ENCODE assay signal across 8 mouse cellular contexts in genomic region chr19:45749243-45750043, GRCm38 (mm10). TPM values are rescaled to one million over a fixed set of nuclear protein-coding genes. Genes with fewer than 3 reads are reported as not detected.
DNase-seq lines count a peak whose midpoint lies in the region; ATAC-seq and TF ChIP-seq lines count a peak whose summit lies in the region.

TSS of gene Npm3 (minus strand) at chr19:45749591.

- peaks cover 11 to 14% of the 10 kb centered on the region in 2 experiments for H3K36me3 ChIP-seq in MEL (ENCODE audit: control insufficient read depth in 1 of 2, insufficient read depth in 2 of 2, low read length in 2 of 2)
- peaks cover 21% of the 10 kb centered on the region for H3K36me3 ChIP-seq in forebrain, postnatal 0 days (ENCODE audit: insufficient read depth)
- peaks cover 22% of the 10 kb centered on the region for H3K36me3 ChIP-seq in lung, embryonic 16.5 days (ENCODE audit: control insufficient read depth, insufficient read depth, low read length)

- no peak for TF ChIP-seq CTCF in MEL (IDR thresholded peaks at IDR 0.05 in 2 of 3, conservative IDR thresholded peaks at IDR 0.05 in 1 of 3; ENCODE audit: control insufficient read depth in 1 of 3, insufficient read depth in 1 of 3, low read depth in 2 of 3, low read length in 3 of 3, poor library complexity in 1 of 3, severe bottlenecking in 1 of 3)
- TF ChIP-seq CTCF in forebrain, postnatal 0 days (IDR thresholded peaks at IDR 0.05; ENCODE audit: low read depth): no peak

- TF ChIP-seq POLR2A in MEL (IDR thresholded peaks at IDR 0.05; ENCODE audit: control insufficient read depth in 1 of 2, insufficient read depth in 1 of 2, low read depth in 1 of 2, low read length in 2 of 2, poor library complexity in 1 of 2): peak; percentile 85 to 96

- H3K4me2 ChIP-seq in forebrain, postnatal 0 days (ENCODE audit: low read depth): peak within 1 kb of the TSS; percentile 91
- peak within 1 kb of the TSS; percentile 91 for H3K4me2 ChIP-seq in lung, embryonic 16.5 days (ENCODE audit: low read depth, low read length)

- peak in 1 of 2 experiments; percentile 60; a peak in 2 of 4 replicates for TF ChIP-seq EP300 in MEL (IDR thresholded peaks at IDR 0.05; ENCODE audit: low read depth in 1 of 2, low read length in 2 of 2)

- peak; percentile 90 for ATAC-seq in forebrain, postnatal 0 days
- ATAC-seq in lung, embryonic 16.5 days (ENCODE audit: low read depth): peak; percentile 85

- peaks cover 17% of the 10 kb centered on the region for H3K79me2 ChIP-seq in MEL (ENCODE audit: control insufficient read depth, insufficient read depth, low read length, poor library complexity)

- no peaks in the 10 kb centered on the region for H3K27me3 ChIP-seq in MEL (ENCODE audit: control insufficient read depth in 1 of 2, insufficient read depth in 2 of 2, low read length in 2 of 2)
- H3K27me3 ChIP-seq in forebrain, postnatal 0 days (ENCODE audit: insufficient read depth, low read length): peaks cover 18% of the 10 kb centered on the region
- peaks cover 20% of the 10 kb centered on the region for H3K27me3 ChIP-seq in lung, embryonic 16.5 days (ENCODE audit: control insufficient read depth, insufficient read depth, low read depth, low read length)

- H3K27ac ChIP-seq in MEL (ENCODE audit: control insufficient read depth, low read depth, low read length): peak within 1 kb of the TSS; percentile 84
- no peak within 1 kb of the TSS for H3K27ac ChIP-seq in forebrain, postnatal 0 days (ENCODE audit: low read depth, low read length)
- no peak within 1 kb of the TSS for H3K27ac ChIP-seq in lung, embryonic 16.5 days (ENCODE audit: low read length)

- H3K4me3 ChIP-seq in MEL (ENCODE audit: control insufficient read depth in 1 of 2, insufficient read depth in 1 of 2, low read depth in 2 of 2, low read length in 2 of 2): peak within 1 kb of the TSS; percentile 88 to 92
- peak within 1 kb of the TSS; percentile 64 for H3K4me3 ChIP-seq in forebrain, postnatal 0 days (ENCODE audit: low read depth, low read length)
- peak within 1 kb of the TSS; percentile 61 for H3K4me3 ChIP-seq in lung, embryonic 16.5 days (ENCODE audit: low read length)

- no peaks in the 10 kb centered on the region for H3K9me3 ChIP-seq in MEL (replicated peaks; ENCODE audit: insufficient read depth, low read length)
- no peaks in the 10 kb centered on the region for H3K9me3 ChIP-seq in forebrain, postnatal 0 days (ENCODE audit: low read length)
- H3K9me3 ChIP-seq in lung, embryonic 16.5 days (ENCODE audit: control insufficient read depth, low read length): no peaks in the 10 kb centered on the region

- H3K4me1 ChIP-seq in MEL (ENCODE audit: control insufficient read depth in 1 of 2, insufficient read depth in 2 of 2, low read length in 2 of 2): peaks cover 0 to 8% of the 10 kb centered on the region in 2 experiments; a peak in 2 of 4 replicates
- H3K4me1 ChIP-seq in forebrain, postnatal 0 days (ENCODE audit: insufficient read depth): 0 out of 2 replicates have a peak, but pooled peaks cover 8% of the 10 kb centered on the region
- peaks cover 20% of the 10 kb centered on the region for H3K4me1 ChIP-seq in lung, embryonic 16.5 days (replicated peaks; ENCODE audit: control insufficient read depth, insufficient read depth, low read length)

- WGBS in forebrain, postnatal 0 days: under 1% methylated on average over 59 of the region's 60 CpGs
- under 1% methylated on average over 54 of the region's 60 CpGs for WGBS in lung, embryonic 16.5 days

- peak within 1 kb of the TSS; percentile 85 for H3K9ac ChIP-seq in MEL (ENCODE audit: control insufficient read depth, low read depth, low read length, poor library complexity, severe bottlenecking)
- peak within 1 kb of the TSS; percentile 61 for H3K9ac ChIP-seq in forebrain, postnatal 0 days
- H3K9ac ChIP-seq in lung, embryonic 16.5 days (ENCODE audit: low read length): peak within 1 kb of the TSS; percentile 74

- DNase-seq in MEL (ENCODE audit: low read depth, low spot score): peak; percentile 95
- DNase-seq in cerebellum, adult 18-20 months: peak; percentile 65 to 72
- peak; percentile 90 for DNase-seq in forebrain, postnatal 0 days
- DNase-seq in heart, postnatal 4 days: peak; percentile 90
- peak; percentile 34 to 57 for DNase-seq in layer of hippocampus, adult 8-10 months (ENCODE audit: low spot score in 2 of 2)
- peak; percentile 81 for DNase-seq in ovary, postnatal 10 days (ENCODE audit: low spot score)
- peak; percentile 80 to 91 for DNase-seq in thymus, postnatal 10 days (ENCODE audit: low spot score in 2 of 2)

- no peak for TF ChIP-seq RAD21 in MEL (IDR thresholded peaks at IDR 0.05; ENCODE audit: low read depth, low read length)

TF ChIP-seq in MEL, 35 proteins besides CTCF, POLR2A, EP300 and RAD21:
- TF ChIP-seq CHD2 (IDR thresholded peaks at IDR 0.05; ENCODE audit: low read length) (no peak), SMC3 (IDR thresholded peaks at IDR 0.05; ENCODE audit: low read depth, low read length) (no peak), CHD1 (IDR thresholded peaks at IDR 0.05; ENCODE audit: low read depth, low read length) (peak; percentile 96), MYB (IDR thresholded peaks at IDR 0.05; ENCODE audit: low read depth, low read length) (peak; percentile 73), GABPA (IDR thresholded peaks at IDR 0.05; ENCODE audit: low read depth, low read length) (no peak), TCF12 (IDR thresholded peaks at IDR 0.05; ENCODE audit: low read depth, low read length) (peak; percentile 71; the same call in 1 of the 2 replicates), MAX (IDR thresholded peaks at IDR 0.05; ENCODE audit: low read length) (peak; percentile 79), MAZ (IDR thresholded peaks at IDR 0.05; ENCODE audit: low read depth, low read length) (peak; percentile 88), USF1 (IDR thresholded peaks at IDR 0.05; ENCODE audit: low read depth, low read length) (no peak), ZNF384 (IDR thresholded peaks at IDR 0.05; ENCODE audit: low read depth, low read length) (peak; percentile 15; the same call in 1 of the 2 replicates), ETS1 (IDR thresholded peaks at IDR 0.05; ENCODE audit: low read depth, low read length) (peak; percentile 20; the same call in 1 of the 2 replicates), ZKSCAN1 (IDR thresholded peaks at IDR 0.05; ENCODE audit: low read depth, low read length) (0 out of 2 replicates have a peak, but pooled peaks have one; percentile 43), GATA1 (IDR thresholded peaks at IDR 0.05; ENCODE audit: low read depth, low read length) (no peak), USF2 (IDR thresholded peaks at IDR 0.05; ENCODE audit: borderline replicate concordance in 1 of 2, insufficient read depth in 1 of 2, low read depth in 1 of 2, low read length in 2 of 2) (no peak), MXI1 (IDR thresholded peaks at IDR 0.05; ENCODE audit: low read depth, low read length) (peak; percentile 73), POLR2AphosphoS2 (IDR thresholded peaks at IDR 0.05; ENCODE audit: low read length) (peak; percentile 97), JUND (IDR thresholded peaks at IDR 0.05; ENCODE audit: low read depth, low read length) (no peak), UBTF (IDR thresholded peaks at IDR 0.05; ENCODE audit: borderline replicate concordance, insufficient read depth, low read depth, low read length) (no peak), BHLHE40 (IDR thresholded peaks at IDR 0.05; ENCODE audit: borderline replicate concordance, low read depth, low read length) (no peak), MEF2A (IDR thresholded peaks at IDR 0.05; ENCODE audit: extremely low read depth, insufficient replicate concordance, low read depth, low read length, poor library complexity, severe bottlenecking) (no peak), NRF1 (IDR thresholded peaks at IDR 0.05; ENCODE audit: insufficient read depth, low read depth, low read length, poor library complexity, severe bottlenecking) (0 out of 2 replicates have a peak, but pooled peaks have one; percentile 27), MYC (IDR thresholded peaks at IDR 0.05; ENCODE audit: low read depth, low read length) (peak; percentile 95), NELFE (IDR thresholded peaks at IDR 0.05; ENCODE audit: low read depth, low read length) (peak; percentile 88), ZMIZ1 (IDR thresholded peaks at IDR 0.05; ENCODE audit: low read depth, low read length) (peak; percentile 88), SIN3A (IDR thresholded peaks at IDR 0.05; ENCODE audit: low read length) (peak; percentile 97), POLR2AphosphoS5 (IDR thresholded peaks at IDR 0.05; ENCODE audit: borderline replicate concordance, low read depth, low read length) (no peak), TAL1 (IDR thresholded peaks at IDR 0.05; ENCODE audit: low read length) (no peak), RCOR1 (IDR thresholded peaks at IDR 0.05; ENCODE audit: low read depth, low read length) (no peak), KAT2A (conservative IDR thresholded peaks at IDR 0.05; ENCODE audit: low read depth, low read length) (peak; percentile 58; the same call in 1 of the 2 replicates), HCFC1 (IDR thresholded peaks at IDR 0.05; ENCODE audit: low read depth, low read length) (peak; percentile 87), ELF1 (IDR thresholded peaks at IDR 0.05; ENCODE audit: low read depth, low read length) (peak; percentile 84), ZC3H11A (IDR thresholded peaks at IDR 0.05; ENCODE audit: low read depth, low read length) (no peak), E2F4 (IDR thresholded peaks at IDR 0.05; ENCODE audit: borderline replicate concordance, low read depth, low read length) (no peak; the same call in 1 of the 2 replicates), TBP (IDR thresholded peaks at IDR 0.05; ENCODE audit: low read depth, low read length) (peak; percentile 56; the same call in 1 of the 2 replicates), MAFK (IDR thresholded peaks at IDR 0.05; ENCODE audit: borderline replicate concordance, low read depth, low read length) (no peak)

RNA-seq across cellular contexts. Expression of gene Npm3, which starts in this region (rescaled TPM):
- total RNA-seq in MEL (2012; rRNA removed): 417 and 426 TPM in 2 replicates
- polyA plus RNA-seq in MEL (2012; ENCODE audit: insufficient read depth in 1 of 2, insufficient read length in 2 of 2, low read depth in 1 of 2, low replicate concordance in 2 of 2, missing spikeins in 1 of 2): 100 to 1,000 TPM in 1 of 2 experiments, not detected in 1; 602 TPM
- total RNA-seq in forebrain, postnatal 0 days (2014; rRNA removed): 34.7 and 55.2 TPM in 2 replicates
- polyA plus RNA-seq in forebrain, postnatal 0 days (2015; fragmentation: Nextera tagmentation; extraction: Ambion mirVana): 7.8 and 11.5 TPM in 2 replicates
- total RNA-seq in heart, postnatal 4 days (2021): 10 to 100 TPM; 25.4 to 27.8 TPM
- total RNA-seq in layer of hippocampus, adult 8-10 months (2022): 10 to 100 TPM in 2 of 4 experiments, 1 to 10 TPM in 2; 7.6 to 12.9 (median 9.1) TPM
- polyA plus RNA-seq in lung, embryonic 16.5 days (2015; fragmentation: Nextera tagmentation; extraction: Ambion mirVana): 14.7 and 15.8 TPM in 2 replicates
